Mouse (Mus musculus) brain, embryonic 14.5 days (tissue): Measurements from ENCODE around the gene Wwox. TPM values are rescaled to one million over a fixed set of nuclear protein-coding genes. Genes with fewer than 3 reads are reported as not detected.

Experiments used
- DNase-seq: peaks from one replicate; pipeline ENCODE4 v3.0.0-alpha.2; 2011; ENCODE audit warnings: low read depth
- CTCF ChIP-seq: fragments of 200-500 bp; IDR thresholded peaks from 2 replicates; pipeline ENCODE4 v1.5.1; 2012; ENCODE audit warnings: inconsistent platforms, mild to moderate bottlenecking, moderate library complexity, borderline replicate concordance; ENCODE audit not compliant: insufficient read depth, insufficient read length; ENCODE audit errors: extremely low read depth
- POLR2A ChIP-seq: fragments of 200-500 bp; IDR thresholded peaks from 2 replicates; pipeline ENCODE4 v1.6.1; 2012; ENCODE audit warnings: mild to moderate bottlenecking, inconsistent platforms, borderline replicate concordance; ENCODE audit not compliant: poor library complexity, insufficient read depth, insufficient read length, severe bottlenecking; ENCODE audit errors: extremely low read depth
- polyA plus RNA-seq: library from polyadenylated mRNA; depleted of rRNA; stranded (reverse); fragments of >200 nt; gene quantifications from 2 replicates; pipeline ENCODE4 v1.2.3, GENCODE M21; 2012; rRNA removed

The Wwox gene
- polyA plus RNA-seq, 1 experiment: 11.0 TPM

DNA sequence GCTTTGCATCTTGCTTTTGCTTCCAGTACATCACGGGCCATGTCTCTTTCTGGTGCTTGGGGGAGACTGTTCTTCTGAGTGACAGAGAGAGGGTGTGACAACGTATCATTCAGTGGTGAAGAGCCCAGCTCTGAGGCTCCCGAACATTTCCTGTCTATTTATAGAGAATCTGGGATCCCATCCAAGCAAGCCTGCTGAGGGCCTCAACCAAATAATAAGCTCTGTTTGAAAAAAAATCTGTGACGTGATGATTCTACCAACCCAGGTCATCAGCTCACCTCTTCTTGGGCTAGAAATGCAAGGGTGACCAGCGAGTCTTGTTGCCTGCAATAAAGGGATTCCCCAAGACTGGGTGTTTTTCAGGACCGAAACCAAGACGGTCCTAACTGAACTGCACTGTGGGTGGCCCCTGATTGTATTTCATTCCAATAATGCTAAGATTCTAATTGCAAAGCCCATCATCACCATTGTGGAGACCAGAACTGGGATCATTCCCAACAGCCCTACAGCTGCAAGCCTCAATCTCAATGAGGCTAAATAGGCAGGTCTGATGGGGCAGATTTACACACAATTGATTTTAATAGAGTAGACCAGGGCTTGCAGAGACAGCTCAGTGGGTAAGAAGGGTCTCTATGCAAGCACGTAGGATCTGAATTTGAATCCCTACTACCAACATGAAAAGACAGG is 936.0 kb downstream of the Wwox start:
- no peak for TF ChIP-seq POLR2A
- no peak for TF ChIP-seq CTCF
- peak; percentile 82 for DNase-seq

DNA sequence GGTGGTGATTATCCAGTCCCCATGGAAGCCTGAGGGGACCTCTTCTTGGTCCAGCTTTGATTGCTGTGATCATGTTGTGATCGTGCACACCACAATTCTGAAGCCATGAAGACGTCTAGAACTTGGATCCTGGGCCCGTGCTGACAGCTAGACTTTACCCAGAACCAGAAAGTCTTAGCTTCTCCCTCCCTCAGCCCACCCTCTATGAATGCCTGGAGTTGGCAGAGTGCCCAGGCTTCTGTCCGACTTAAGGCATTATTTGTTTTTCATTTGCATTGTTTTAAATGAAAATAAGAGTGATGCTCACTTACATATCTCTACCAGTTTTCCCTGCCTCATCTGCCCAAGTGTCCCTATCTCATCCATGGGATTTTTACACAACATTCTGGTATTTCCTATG is 937.9 kb downstream of the Wwox start:
- TF ChIP-seq POLR2A (no peak), CTCF (no peak)
- peak; percentile 70 for DNase-seq

DNA sequence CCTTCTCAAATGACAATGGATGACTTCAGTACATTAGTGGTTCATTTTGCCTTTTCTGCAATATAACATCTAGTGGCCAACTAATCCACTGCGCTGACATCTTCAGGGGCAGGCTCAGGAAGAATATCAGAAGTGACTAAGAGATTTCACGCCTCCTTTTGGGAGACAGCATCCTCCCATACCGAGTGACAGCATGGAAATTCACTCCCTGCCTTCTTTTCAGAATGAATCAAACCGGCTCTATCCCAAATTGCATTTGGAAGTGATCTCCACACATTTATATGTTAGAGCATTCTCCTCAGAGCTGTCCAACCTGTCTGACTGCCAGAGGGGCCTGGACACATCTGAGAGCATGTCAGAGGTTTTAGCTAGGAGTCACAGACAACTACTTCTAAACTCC is 940.6 kb downstream of the Wwox start:
- TF ChIP-seq POLR2A (no peak), CTCF (no peak)
- DNase-seq: no peak

DNA sequence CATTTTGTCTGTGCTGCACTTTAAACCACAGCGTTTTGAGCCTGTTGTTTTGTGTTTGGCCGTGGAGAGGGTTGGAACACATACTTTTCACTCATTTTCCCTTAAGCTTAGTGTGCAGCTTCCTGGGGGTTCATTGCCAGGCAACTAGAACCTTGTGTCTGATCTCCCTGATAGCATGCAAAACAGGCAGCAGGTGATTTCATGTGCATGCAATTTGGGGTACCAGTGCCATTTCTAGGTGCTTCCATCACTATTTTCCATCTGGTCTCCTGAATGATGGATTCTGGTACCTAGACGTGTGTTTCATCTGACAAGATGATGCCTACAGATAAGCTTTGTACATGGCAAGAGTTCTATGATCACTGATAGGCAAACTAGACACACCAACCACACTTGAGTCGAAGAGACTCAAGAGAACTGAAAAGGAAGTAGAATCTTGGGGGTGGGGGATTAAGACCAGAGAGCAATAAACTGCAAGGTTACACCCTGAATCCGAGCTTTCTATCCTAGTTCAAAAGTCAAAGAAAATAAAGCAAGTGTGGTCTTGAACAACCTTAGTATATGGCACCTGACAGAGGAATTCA is 951.6 kb downstream of the Wwox start:
- no peak for TF ChIP-seq POLR2A
- no peak for TF ChIP-seq CTCF
- no peak for DNase-seq

DNA sequence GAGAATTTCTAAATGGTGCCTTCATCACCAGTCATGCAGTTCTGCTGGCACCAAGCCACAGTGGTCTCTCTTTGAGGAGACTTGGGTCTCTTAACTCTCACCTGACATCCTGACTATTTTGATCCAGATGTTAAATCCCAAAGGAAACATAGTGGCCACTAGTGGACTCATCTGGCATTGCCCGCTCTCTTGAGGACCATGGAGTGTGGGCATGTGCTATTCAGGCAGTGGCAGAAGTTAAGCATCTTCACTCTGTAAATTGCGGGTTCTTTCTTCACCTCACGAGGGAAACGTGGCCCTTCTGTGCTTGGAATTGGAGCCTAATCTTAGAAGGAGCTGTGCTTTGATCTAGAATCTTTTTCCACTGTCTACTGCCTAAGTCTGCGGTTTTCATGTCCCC is 956.4 kb downstream of the Wwox start:
- no peak for DNase-seq

DNA sequence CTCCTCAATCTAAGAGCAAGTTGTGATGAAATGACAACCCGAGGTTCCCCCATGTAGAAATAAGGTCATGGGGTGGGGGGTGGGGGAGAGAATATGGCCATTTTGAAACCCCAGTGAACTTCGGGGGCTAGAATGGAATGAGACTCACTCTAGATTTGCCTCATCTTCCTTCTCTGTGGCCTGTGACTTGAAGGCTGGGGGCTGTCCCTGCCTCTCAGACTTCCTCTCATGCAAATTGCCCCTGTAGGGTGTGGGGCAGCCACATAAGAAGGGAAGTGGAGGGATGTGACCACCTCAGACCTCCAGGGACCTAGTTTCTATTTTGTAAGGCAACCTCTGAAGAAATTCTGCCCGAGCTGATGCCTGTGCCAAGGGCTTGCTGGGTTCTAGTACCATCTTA is 958.5 kb downstream of the Wwox start:
- no peak for TF ChIP-seq CTCF
- no peak for TF ChIP-seq POLR2A
- no peak for DNase-seq

More for the DNA sequence above, 956.4 kb downstream of the Wwox start:
- TF ChIP-seq CTCF (peak; percentile 49; the same call in 1 of the 2 replicates), POLR2A (no peak)

DNA sequence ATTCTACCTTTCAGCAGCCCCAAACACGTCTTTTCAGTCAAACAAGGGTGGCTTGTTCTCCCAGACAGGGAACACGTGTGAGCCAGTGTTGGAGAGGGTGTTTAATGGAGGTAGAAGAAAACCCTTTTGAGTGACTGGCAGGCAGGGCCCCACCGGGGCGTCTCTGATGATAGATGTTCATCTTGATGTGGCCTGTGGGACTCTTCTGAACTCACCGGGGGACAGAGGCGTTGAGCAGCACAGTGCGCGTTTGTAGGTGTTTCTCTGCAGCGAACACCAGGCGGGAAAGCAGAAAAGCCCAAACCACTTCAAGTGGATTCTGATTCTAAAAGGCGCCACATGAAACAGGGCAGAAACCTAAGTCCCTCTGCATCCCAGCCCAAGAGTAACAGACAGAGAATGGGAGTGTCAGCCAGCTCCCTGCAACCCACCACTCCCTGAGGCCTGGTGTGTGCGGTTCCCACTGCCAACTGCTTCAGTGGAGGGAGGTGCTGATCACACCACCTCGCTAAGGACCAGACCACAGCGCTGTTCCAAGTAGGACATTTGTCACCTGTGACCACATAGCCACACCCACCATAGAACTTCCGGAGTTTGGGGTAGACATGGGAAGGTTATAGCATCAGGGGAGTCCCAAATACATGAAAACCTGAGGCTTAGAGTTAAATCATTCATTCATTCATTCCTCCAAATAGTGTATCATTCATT is 960.7 kb downstream of the Wwox start:
- DNase-seq: no peak
- TF ChIP-seq CTCF: no peak
- no peak for TF ChIP-seq POLR2A

Other genes with a start within 250 kb of the Wwox start
- 67.1 and 104 TPM in 2 replicates for gene Vat1l, start 234.0 kb upstream of the Wwox start, polyA plus RNA-seq
- gene Clec3a, start 21.6 kb upstream of the Wwox start, polyA plus RNA-seq: not detected in 2 replicates